Mouse (Mus musculus): ENCODE measurements at regions not wholly inside any gene's neighbourhood (a gene's known extent, or its start where the extent isn't known, plus 50 kb on each side); places are given as distances from the start of the nearest gene placed in this dataset.

DNA sequence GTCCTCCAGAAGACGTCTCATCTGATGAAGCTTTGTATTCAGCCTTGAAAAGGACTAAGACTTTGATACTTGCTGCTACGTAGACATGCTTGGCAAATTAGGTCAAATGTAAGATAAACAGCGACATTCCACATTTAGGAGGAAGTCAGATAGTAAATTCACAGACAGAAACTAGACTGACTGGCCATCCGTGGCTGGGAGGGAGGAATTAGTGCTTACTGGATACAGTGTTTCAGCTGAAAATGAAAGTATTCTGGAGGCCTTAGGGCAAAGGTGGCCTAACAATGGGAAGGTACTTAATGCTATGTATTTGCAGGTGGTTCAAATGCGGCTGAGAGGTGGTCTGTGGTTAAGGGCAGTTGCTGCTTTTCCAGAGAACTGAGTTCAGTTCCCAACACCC is 137.1 kb downstream of the Map3k7 start:
- no peak overlapping the region for H3K27ac ChIP-seq (replicated peaks; ENCODE audit: low read depth, low read length)
- no peaks in the 10 kb centered on the region for H3K27me3 ChIP-seq (replicated peaks; ENCODE audit: control insufficient read depth, insufficient read depth, low read length)
- H3K9ac ChIP-seq (ENCODE audit: low read depth, low read length), result no peak overlapping the region
- DNase-seq (ENCODE audit: low spot score) (no peak), ATAC-seq (ENCODE audit: low read depth) (no peak)
- no peaks in the 10 kb centered on the region for H3K9me3 ChIP-seq (ENCODE audit: control insufficient read depth, low read length)
- no peaks in the 10 kb centered on the region for H3K36me3 ChIP-seq (ENCODE audit: control insufficient read depth, insufficient read depth, low read length)
- H3K4me1 ChIP-seq (ENCODE audit: control insufficient read depth, insufficient read depth, low read length), result no peaks in the 10 kb centered on the region
- H3K4me2 ChIP-seq (ENCODE audit: low read depth, low read length), result no peak overlapping the region
- WGBS, result 61% methylated on average over 5 of the region's 5 CpGs
- no peak overlapping the region for H3K4me3 ChIP-seq (ENCODE audit: low read depth, low read length)

DNA sequence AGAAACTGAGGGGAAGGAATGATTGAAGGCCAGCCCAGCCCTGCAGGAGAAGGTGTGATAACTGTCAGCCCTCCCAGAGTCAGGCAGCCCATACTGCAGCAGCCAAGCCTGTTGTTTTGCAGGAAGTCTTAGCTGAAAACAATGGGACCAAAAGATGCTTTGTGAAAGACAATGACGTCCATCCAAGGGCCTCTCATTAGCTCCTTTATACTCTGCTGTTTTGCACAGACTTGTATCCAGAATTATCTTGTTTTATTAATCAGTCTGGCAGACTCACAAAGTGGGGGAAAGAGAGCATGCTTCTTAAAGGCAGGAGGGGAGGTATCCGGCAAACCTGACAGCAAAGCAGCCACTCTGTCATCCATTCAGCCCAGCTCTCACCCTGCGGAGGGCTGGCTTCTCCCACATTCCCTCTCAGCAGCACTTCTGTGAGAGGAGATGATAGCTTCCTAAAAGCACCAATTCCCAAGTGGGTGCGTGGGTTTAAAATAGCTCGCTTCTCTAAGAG is 131.9 kb upstream of the Bach2 start:
- ATAC-seq (ENCODE audit: low read depth), result peak; percentile 58; the same call in 1 of the 2 replicates
- no peak overlapping the region for H3K4me2 ChIP-seq (ENCODE audit: low read depth, low read length)
- 17% methylated on average over 5 of the region's 5 CpGs for WGBS
- H3K4me1 ChIP-seq (ENCODE audit: control insufficient read depth, insufficient read depth, low read length), result no peaks in the 10 kb centered on the region
- no peak overlapping the region for H3K4me3 ChIP-seq (ENCODE audit: low read depth, low read length)
- no peaks in the 10 kb centered on the region for H3K27me3 ChIP-seq (replicated peaks; ENCODE audit: control insufficient read depth, insufficient read depth, low read length)
- no peaks in the 10 kb centered on the region for H3K9me3 ChIP-seq (ENCODE audit: control insufficient read depth, low read length)
- DNase-seq (ENCODE audit: low spot score), result peak; percentile 67
- no peak overlapping the region for H3K27ac ChIP-seq (replicated peaks; ENCODE audit: low read depth, low read length)
- H3K36me3 ChIP-seq (ENCODE audit: control insufficient read depth, insufficient read depth, low read length), result no peaks in the 10 kb centered on the region
- H3K9ac ChIP-seq (ENCODE audit: low read depth, low read length), result no peak overlapping the region

DNA sequence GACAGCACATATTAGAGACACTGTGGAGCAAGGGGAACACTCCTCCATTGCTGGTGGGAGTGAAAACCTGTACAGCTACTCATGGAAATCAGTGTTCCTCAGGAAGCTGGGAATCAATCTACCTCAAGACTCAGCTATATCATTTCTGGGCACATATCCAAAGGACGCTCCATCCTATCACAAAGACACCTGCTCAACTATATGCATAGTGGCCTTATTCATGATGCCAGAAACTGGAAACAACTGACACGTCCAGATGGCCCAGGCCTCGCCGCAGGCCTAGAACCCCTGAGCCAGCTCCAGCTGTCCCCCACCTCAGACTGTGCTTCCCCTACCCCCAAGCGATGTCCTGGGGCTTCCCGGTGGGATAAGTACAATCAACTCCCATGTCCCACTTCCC is 116.3 kb upstream of the Bach2 start:
- no peaks in the 10 kb centered on the region for H3K9me3 ChIP-seq (ENCODE audit: control insufficient read depth, low read length)
- no peak overlapping the region for H3K9ac ChIP-seq (ENCODE audit: low read depth, low read length)
- DNase-seq (ENCODE audit: low spot score), result no peak
- H3K27ac ChIP-seq (replicated peaks; ENCODE audit: low read depth, low read length), result no peak overlapping the region
- no peak for ATAC-seq (ENCODE audit: low read depth)
- no peaks in the 10 kb centered on the region for H3K4me1 ChIP-seq (ENCODE audit: control insufficient read depth, insufficient read depth, low read length)
- 82% methylated on average over 6 of the region's 6 CpGs for WGBS
- no peak overlapping the region for H3K4me2 ChIP-seq (ENCODE audit: low read depth, low read length)
- H3K27me3 ChIP-seq (replicated peaks; ENCODE audit: control insufficient read depth, insufficient read depth, low read length), result no peaks in the 10 kb centered on the region
- no peaks in the 10 kb centered on the region for H3K36me3 ChIP-seq (ENCODE audit: control insufficient read depth, insufficient read depth, low read length)
- no peak overlapping the region for H3K4me3 ChIP-seq (ENCODE audit: low read depth, low read length)

DNA sequence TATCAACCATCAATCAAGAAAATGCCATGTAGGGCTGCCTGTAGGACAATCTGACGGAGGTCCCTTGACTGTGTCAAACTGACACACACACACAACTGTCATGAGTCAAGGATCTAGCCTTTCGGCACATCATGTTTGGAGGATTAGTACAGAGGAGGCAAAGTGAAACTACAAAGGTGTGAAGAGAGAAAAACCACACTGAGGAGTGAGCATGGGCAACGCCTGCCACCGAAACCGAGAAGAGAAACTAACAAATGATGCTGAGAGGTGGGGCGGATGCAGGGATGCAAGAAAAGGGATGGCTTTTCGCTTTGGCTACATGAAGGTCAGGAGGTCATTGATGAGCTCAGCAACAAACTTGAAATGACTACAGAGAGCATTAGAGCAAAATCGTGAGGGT is 111.8 kb upstream of the Bach2 start:
- no peak overlapping the region for H3K27ac ChIP-seq (replicated peaks; ENCODE audit: low read depth, low read length)
- DNase-seq (ENCODE audit: low spot score) (no peak), ATAC-seq (ENCODE audit: low read depth) (no peak)
- H3K4me2 ChIP-seq (ENCODE audit: low read depth, low read length), result no peak overlapping the region
- H3K9me3 ChIP-seq (ENCODE audit: control insufficient read depth, low read length), result no peaks in the 10 kb centered on the region
- no peaks in the 10 kb centered on the region for H3K36me3 ChIP-seq (ENCODE audit: control insufficient read depth, insufficient read depth, low read length)
- H3K4me1 ChIP-seq (ENCODE audit: control insufficient read depth, insufficient read depth, low read length), result no peaks in the 10 kb centered on the region
- no peak overlapping the region for H3K9ac ChIP-seq (ENCODE audit: low read depth, low read length)
- WGBS, result 86% methylated on average over 8 of the region's 8 CpGs
- H3K27me3 ChIP-seq (replicated peaks; ENCODE audit: control insufficient read depth, insufficient read depth, low read length), result no peaks in the 10 kb centered on the region
- no peak overlapping the region for H3K4me3 ChIP-seq (ENCODE audit: low read depth, low read length)

DNA sequence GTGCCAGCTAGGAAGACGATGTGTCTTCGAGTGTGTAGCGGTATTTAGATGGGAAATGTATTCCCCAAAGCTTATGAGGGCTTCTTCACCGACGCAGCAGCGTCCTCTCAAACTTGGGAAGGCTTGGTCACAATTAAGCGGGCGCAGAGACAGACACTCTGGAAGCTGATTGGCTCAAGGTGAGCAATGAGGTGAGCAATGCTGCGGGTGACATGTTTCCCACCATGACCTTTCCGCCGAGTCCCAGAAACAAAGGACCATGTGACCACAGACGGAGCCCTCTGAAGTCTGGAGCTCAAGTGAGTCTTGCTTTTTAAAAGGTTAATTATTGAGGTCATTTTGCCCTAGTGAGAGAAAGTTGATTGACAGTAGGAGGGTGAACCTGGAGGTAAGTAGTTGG is 108.0 kb upstream of the Bach2 start:
- 55% methylated on average over 12 of the region's 12 CpGs for WGBS
- Histone ChIP-seq H3K4me3 (ENCODE audit: low read depth, low read length) (no peak overlapping the region), H3K27ac (replicated peaks; ENCODE audit: low read depth, low read length) (no peak overlapping the region), H3K4me2 (ENCODE audit: low read depth, low read length) (no peak overlapping the region), H3K4me1 (ENCODE audit: control insufficient read depth, insufficient read depth, low read length) (no peaks in the 10 kb centered on the region), H3K27me3 (replicated peaks; ENCODE audit: control insufficient read depth, insufficient read depth, low read length) (no peaks in the 10 kb centered on the region), H3K9ac (ENCODE audit: low read depth, low read length) (no peak overlapping the region), H3K36me3 (ENCODE audit: control insufficient read depth, insufficient read depth, low read length) (no peaks in the 10 kb centered on the region), H3K9me3 (ENCODE audit: control insufficient read depth, low read length) (no peaks in the 10 kb centered on the region)
- DNase-seq (ENCODE audit: low spot score) (no peak), ATAC-seq (ENCODE audit: low read depth) (no peak)

DNA sequence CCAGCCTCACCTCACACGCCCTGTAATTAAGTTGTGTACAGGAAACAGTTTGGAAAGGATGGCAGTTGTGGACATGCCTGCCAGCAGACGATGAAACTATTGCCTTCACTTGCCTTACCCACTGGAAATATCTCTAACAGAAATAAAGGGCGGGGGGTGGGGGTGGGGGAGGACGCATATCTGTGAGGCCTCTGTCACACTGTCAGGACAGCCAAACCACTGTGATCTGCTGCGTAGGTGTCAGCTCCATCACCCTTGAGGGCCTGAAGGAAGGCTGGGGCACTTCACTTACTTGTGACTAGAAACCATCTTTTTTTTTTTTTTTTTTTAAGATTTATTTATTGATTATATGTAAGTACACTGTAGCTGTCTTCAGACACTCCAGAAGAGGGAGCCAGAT is 106.8 kb upstream of the Bach2 start:
- DNase-seq (ENCODE audit: low spot score) (no peak), ATAC-seq (ENCODE audit: low read depth) (no peak)
- WGBS, result 72% methylated on average over 4 of the region's 5 CpGs
- H3K9ac ChIP-seq (ENCODE audit: low read depth, low read length), result no peak overlapping the region
- H3K9me3 ChIP-seq (ENCODE audit: control insufficient read depth, low read length), result no peaks in the 10 kb centered on the region
- no peaks in the 10 kb centered on the region for H3K27me3 ChIP-seq (replicated peaks; ENCODE audit: control insufficient read depth, insufficient read depth, low read length)
- H3K4me3 ChIP-seq (ENCODE audit: low read depth, low read length), result no peak overlapping the region
- H3K4me1 ChIP-seq (ENCODE audit: control insufficient read depth, insufficient read depth, low read length), result no peaks in the 10 kb centered on the region
- H3K36me3 ChIP-seq (ENCODE audit: control insufficient read depth, insufficient read depth, low read length), result no peaks in the 10 kb centered on the region
- H3K27ac ChIP-seq (replicated peaks; ENCODE audit: low read depth, low read length), result no peak overlapping the region
- no peak overlapping the region for H3K4me2 ChIP-seq (ENCODE audit: low read depth, low read length)

DNA sequence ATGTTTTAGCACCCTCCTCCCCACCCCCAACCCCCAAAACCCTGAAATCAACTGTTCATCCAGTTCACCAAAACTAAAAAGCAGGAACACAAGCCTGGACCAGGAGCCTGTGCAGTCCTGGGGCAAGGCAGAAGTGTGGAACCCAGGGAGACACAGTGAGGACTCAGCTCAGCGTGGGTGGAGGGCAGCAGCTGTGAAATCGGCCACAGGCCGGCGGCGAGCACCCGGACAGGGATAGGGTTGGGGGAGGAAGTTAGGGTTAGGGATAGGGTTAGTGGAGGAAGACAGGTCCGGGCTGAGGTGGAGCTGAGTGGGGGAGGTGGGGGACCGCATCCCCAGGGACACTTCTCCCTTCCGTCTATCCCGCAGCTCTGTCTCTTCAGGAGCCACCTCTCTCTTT is 102.5 kb upstream of the Bach2 start:
- H3K4me3 ChIP-seq (ENCODE audit: low read depth, low read length), result no peak overlapping the region
- no peak overlapping the region for H3K27ac ChIP-seq (replicated peaks; ENCODE audit: low read depth, low read length)
- no peak overlapping the region for H3K9ac ChIP-seq (ENCODE audit: low read depth, low read length)
- H3K27me3 ChIP-seq (replicated peaks; ENCODE audit: control insufficient read depth, insufficient read depth, low read length), result no peaks in the 10 kb centered on the region
- no peaks in the 10 kb centered on the region for H3K36me3 ChIP-seq (ENCODE audit: control insufficient read depth, insufficient read depth, low read length)
- ATAC-seq (ENCODE audit: low read depth) (no peak), DNase-seq (ENCODE audit: low spot score) (no peak)
- no peak overlapping the region for H3K4me2 ChIP-seq (ENCODE audit: low read depth, low read length)
- no peaks in the 10 kb centered on the region for H3K4me1 ChIP-seq (ENCODE audit: control insufficient read depth, insufficient read depth, low read length)
- H3K9me3 ChIP-seq (ENCODE audit: control insufficient read depth, low read length), result no peaks in the 10 kb centered on the region
- 66% methylated on average over 8 of the region's 10 CpGs for WGBS

DNA sequence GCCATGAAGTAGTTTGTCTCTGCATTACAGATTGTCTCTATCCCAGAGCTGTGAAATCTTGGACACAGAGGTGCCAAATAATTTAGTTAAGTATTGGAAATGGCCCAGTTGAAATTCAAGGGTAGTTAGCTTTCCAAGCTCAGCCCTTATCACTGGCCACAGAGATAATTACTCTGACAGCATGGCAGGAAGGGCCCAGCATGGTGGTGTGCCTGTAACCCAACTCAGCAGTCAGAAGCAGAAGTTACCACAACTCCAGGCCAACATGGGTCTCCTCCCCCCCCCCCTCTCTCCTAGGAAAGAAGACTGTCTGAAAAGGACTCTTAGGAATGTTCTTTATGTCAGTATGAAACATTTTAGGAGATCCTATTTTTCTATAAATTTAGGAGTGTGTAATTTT is 101.4 kb upstream of the Bach2 start:
- DNase-seq (ENCODE audit: low spot score), result no peak

DNA sequence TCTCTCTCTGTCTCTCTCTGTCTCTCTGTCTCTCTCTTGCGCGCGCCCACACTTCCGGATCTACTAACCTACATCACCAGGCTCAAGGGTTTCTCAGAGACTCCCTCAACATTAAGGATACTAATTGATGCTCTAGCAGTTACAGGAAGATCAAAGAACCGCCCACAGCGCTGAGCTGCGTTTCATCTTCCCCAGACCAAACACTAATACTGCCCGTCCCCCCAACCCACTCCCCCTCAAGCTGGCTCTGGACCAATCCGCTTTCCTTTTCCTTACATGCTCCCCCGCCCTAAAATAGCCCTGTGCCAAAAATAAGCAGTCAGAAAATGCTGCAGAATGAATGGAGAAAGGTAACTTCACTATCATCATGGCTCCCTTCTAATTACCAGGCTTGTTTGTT is 100.6 kb upstream of the Bach2 start:
- DNase-seq (ENCODE audit: low spot score), result peak; percentile 53
- H3K9me3 ChIP-seq (ENCODE audit: control insufficient read depth, low read length), result no peaks in the 10 kb centered on the region
- no peaks in the 10 kb centered on the region for H3K4me1 ChIP-seq (ENCODE audit: control insufficient read depth, insufficient read depth, low read length)
- no peak overlapping the region for H3K4me2 ChIP-seq (ENCODE audit: low read depth, low read length)
- 0 out of 2 replicates have a peak, but pooled peaks have one; percentile 33 for ATAC-seq (ENCODE audit: low read depth)
- H3K27me3 ChIP-seq (replicated peaks; ENCODE audit: control insufficient read depth, insufficient read depth, low read length), result no peaks in the 10 kb centered on the region
- H3K36me3 ChIP-seq (ENCODE audit: control insufficient read depth, insufficient read depth, low read length), result no peaks in the 10 kb centered on the region
- H3K9ac ChIP-seq (ENCODE audit: low read depth, low read length), result no peak overlapping the region
- WGBS, result 59% methylated on average over 10 of the region's 10 CpGs
- no peak overlapping the region for H3K27ac ChIP-seq (replicated peaks; ENCODE audit: low read depth, low read length)
- no peak overlapping the region for H3K4me3 ChIP-seq (ENCODE audit: low read depth, low read length)

More for the DNA sequence above, 101.4 kb upstream of the Bach2 start:
- H3K4me1 ChIP-seq (ENCODE audit: control insufficient read depth, insufficient read depth, low read length), result no peaks in the 10 kb centered on the region
- no peak overlapping the region for H3K9ac ChIP-seq (ENCODE audit: low read depth, low read length)
- no peaks in the 10 kb centered on the region for H3K9me3 ChIP-seq (ENCODE audit: control insufficient read depth, low read length)
- H3K4me3 ChIP-seq (ENCODE audit: low read depth, low read length), result no peak overlapping the region
- no peak overlapping the region for H3K4me2 ChIP-seq (ENCODE audit: low read depth, low read length)
- ATAC-seq (ENCODE audit: low read depth), result no peak
- no peaks in the 10 kb centered on the region for H3K27me3 ChIP-seq (replicated peaks; ENCODE audit: control insufficient read depth, insufficient read depth, low read length)
- no peak overlapping the region for H3K27ac ChIP-seq (replicated peaks; ENCODE audit: low read depth, low read length)
- H3K36me3 ChIP-seq (ENCODE audit: control insufficient read depth, insufficient read depth, low read length), result no peaks in the 10 kb centered on the region
